Mouse (Mus musculus) spleen, postnatal 4 days (tissue): ENCODE measurements around the gene Upk2.

Experiments used
- DNase-seq, 2 experiments: peaks; one replicate each; pipeline ENCODE4 v3.0.0; 2022; ENCODE audit warnings: low spot score in 2 of 2

Upk2 gene

GRCm38 (mm10) chr9:44454891-44455220 is at the start of gene Upk2:
Gene Upk2 (minus strand): TSS chr9:44454976.
- no peak for DNase-seq

- DNase-seq: peak; percentile 77 to 91
Measured at GRCm38 (mm10) chr9:44502006-44502405, 47.2 kb upstream of the Upk2 start.

GRCm38 (mm10) chr9:44501206-44501879 is 46.6 kb upstream of the Upk2 start:
- peak in 1 of 2 experiments; percentile 13 for DNase-seq

GRCm38 (mm10) chr9:44500638-44501175 is 45.9 kb upstream of the Upk2 start:
- peak in 1 of 2 experiments; percentile 12 for DNase-seq

- DNase-seq: no peak
Measured at GRCm38 (mm10) chr9:44500163-44500533, 45.4 kb upstream of the Upk2 start.

- no peak for DNase-seq
Measured at GRCm38 (mm10) chr9:44499356-44500162, 44.8 kb upstream of the Upk2 start.

DNA sequence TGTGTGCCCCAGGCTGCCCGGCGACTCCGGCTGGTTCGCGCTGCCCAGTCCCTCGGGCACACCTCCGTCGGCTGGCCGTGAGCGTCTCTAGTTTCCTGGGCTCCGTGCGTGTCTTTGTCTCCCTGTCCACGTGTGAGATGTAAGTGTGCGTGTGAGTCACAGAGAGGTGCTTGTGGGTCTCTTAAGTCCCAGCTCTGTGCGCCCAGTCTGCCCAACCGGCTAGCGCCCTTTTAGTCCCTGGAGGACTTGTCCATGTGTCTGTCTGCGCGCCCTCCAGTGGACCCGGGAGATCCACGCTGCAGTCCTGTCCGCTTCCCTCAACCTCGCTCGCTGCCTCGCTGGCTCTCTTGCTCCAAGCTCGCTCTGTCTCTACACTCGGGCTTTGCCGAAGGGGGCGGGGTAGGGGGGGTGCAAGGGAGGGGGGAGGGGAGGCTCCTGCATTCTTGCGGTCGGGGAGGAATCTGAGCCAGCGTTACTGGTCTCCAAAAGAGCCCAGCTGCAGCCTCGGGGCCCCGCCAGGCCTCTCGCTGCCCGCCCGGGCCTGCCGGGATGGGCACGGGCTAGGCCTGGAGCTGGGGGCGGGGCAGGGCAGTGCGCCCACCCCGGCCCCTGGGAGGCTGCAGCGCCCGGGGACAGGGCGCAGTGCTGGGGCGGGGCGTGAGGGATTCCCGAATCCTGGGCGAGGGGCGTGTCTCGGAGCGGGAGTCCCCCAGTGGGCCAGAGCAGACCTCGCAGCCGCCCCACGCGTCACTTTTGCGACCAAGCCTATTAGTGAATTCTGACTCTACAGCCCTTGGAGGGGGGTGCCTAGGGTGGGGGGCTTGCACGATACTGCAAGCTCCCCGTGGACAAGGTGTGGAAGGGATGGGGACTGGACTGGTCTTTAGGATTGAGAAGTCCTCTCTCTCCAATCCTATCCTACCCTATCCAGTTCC is 43.9 kb upstream of the Upk2 start:
- DNase-seq: peak; percentile 46 to 71

GRCm38 (mm10) chr9:44497624-44498377 is 43.0 kb upstream of the Upk2 start:
- peak in 1 of 2 experiments; percentile 15 for DNase-seq

DNA sequence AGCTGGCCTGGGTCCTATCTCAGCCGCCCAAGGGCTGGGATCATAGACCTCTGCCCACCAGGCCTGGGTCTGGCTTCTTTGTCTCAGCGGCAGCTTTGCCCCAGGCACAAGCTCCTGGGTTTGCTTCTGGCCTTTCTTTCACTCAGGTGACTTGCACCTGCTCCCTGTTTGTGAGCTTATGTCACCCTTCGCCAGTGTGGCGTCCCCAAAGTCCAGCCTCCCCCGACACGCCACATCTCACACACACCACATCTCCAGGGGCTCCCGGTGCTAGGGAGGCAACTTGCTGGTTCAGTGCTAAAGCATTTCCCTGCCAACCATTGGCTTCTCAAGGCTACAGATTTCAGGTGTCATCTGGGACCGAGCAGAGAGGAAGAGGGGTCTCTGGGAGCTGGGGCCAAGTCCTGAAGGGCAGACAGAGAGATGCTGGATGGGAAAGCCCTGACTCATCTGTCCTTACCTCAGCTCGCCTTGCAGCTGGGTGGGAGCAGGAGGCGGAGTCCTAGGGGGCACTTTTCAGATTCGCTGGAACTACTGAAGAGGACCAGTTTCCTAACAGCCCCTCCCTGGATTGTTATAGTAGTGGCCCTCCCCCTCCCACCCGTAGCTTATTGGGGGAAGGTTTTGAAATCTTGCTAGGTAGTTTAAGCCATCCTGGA is 42.2 kb upstream of the Upk2 start:
- no peak for DNase-seq

GRCm38 (mm10) chr9:44495810-44496344 is 41.1 kb upstream of the Upk2 start:
- no peak for DNase-seq

GRCm38 (mm10) chr9:44494863-44495809 is 40.4 kb upstream of the Upk2 start:
- DNase-seq: peak in 1 of 2 experiments; percentile 17

DNA sequence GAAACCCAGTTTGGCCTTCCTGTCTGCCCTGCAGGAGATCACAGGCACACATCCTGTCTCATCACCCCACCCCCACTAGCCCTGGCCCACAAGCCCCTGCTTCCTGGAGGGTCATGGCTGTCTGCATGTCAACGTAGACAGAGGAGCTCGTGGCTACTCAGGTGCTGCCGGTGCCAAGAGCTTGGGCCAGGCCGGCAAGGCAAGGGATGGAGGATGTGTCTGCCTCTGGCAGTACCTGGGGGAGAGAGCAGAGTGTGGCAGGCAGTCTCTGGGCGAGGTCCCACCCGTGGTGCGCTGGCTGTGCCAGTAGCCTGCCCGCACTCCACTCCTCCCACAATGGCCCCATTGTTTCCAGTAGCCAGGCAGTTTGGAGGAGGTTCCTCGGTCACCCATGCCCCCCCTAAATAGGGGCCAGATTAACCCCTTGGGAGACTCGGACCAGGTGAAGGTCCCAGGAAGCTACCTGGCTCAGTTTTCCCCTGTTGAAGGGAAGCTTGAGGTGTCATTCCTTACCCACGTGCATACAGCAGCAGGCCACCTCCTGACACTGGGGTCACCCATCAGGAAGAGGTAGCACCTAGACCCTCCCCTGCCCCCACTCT is 39.6 kb upstream of the Upk2 start:
- peak; percentile 51 to 77 for DNase-seq

GRCm38 (mm10) chr9:44492631-44493461 is 38.1 kb upstream of the Upk2 start:
- no peak for DNase-seq

- no peak for DNase-seq
Measured at GRCm38 (mm10) chr9:44491351-44491750, 36.6 kb upstream of the Upk2 start.

- DNase-seq: no peak
Measured at GRCm38 (mm10) chr9:44490086-44490967, 35.6 kb upstream of the Upk2 start.

DNA sequence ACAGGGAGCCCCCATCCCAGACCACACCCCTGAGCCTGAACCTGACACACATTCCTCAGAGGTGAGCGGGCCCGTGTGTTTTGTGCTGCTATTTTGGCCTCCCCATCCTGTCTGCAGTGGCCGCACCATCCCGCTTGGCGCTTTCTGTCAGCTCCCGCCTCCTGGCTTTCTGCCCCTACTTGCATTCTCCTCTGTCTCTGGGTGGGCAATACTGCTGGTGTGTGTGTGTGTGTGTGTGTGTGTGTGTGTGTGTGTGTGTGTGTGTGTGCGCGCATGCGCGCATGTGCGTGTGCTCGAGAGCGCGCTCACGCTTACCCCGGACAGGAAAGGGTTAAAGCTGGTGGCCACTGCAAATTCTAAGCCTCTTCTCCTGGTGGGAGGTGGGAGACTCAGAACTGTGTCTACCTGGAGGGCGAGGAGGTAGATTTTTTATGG is 34.9 kb upstream of the Upk2 start:
- DNase-seq: no peak
